Mouse (Mus musculus) forebrain, postnatal 0 days (tissue): ENCODE results near the gene Sumo2. TPM values are rescaled to one million over a fixed set of nuclear protein-coding genes. Genes with fewer than 3 reads are reported as not detected.
A peak's percentile ranks its signal among the peaks of the same experiment; 100 is the strongest.

Experiments used
- ATAC-seq: fragments of 200-750 bp; cut with Nextera tagmentation; 2 replicates; pipeline ENCODE4 v1.8.0; 2017; ENCODE audit warnings: mild to moderate bottlenecking, moderate library complexity
- DNase-seq: peaks from one replicate; pipeline ENCODE4 v3.0.0-alpha.2; 2015
- H3K27ac ChIP-seq: fragments of 300-500 bp; sonication (generic); 2 replicates; pipeline ENCODE4 v1.5.1; 2014; ENCODE audit warnings: low read depth, mild to moderate bottlenecking, antibody characterized with exemption, low read length, moderate library complexity, mixed read lengths
- H3K27me3 ChIP-seq: fragments of 300-500 bp; sonication (generic); 2 replicates; pipeline ENCODE4 v1.6.1; 2014; ENCODE audit warnings: mild to moderate bottlenecking, low read length, mixed read lengths; ENCODE audit not compliant: insufficient read depth
- H3K36me3 ChIP-seq: fragments of 300-500 bp; sonication (generic); 2 replicates; pipeline ENCODE4 v1.6.1; 2014; ENCODE audit warnings: mild to moderate bottlenecking, moderate library complexity; ENCODE audit not compliant: insufficient read depth
- H3K4me1 ChIP-seq: fragments of 300-500 bp; sonication (generic); 2 replicates; pipeline ENCODE4 v1.6.1; 2014; ENCODE audit warnings: antibody characterized with exemption; ENCODE audit not compliant: insufficient read depth
- H3K4me2 ChIP-seq: fragments of 300-500 bp; sonication (generic); 2 replicates; pipeline ENCODE4 v1.6.1; 2014; ENCODE audit warnings: low read depth, mild to moderate bottlenecking, moderate library complexity
- H3K4me3 ChIP-seq: fragments of 300-500 bp; sonication (generic); 2 replicates; pipeline ENCODE4 v1.5.1; 2014; ENCODE audit warnings: low read depth, low read length, mixed read lengths
- H3K9ac ChIP-seq: fragments of 300-500 bp; sonication (generic); 2 replicates; pipeline ENCODE4 v1.6.1; 2014; ENCODE audit warnings: mild to moderate bottlenecking
- H3K9me3 ChIP-seq: fragments of 300-500 bp; sonication (generic); 2 replicates; pipeline ENCODE4 v1.6.1; 2016; ENCODE audit warnings: low read length
- CTCF ChIP-seq: sonication (generic); IDR thresholded peaks from 2 replicates; pipeline ENCODE4 v1.5.1; 2016; ENCODE audit warnings: antibody characterized with exemption, control low read depth, low read depth
- WGBS: fragments of 180-500 bp; shearing (Covaris S2); extraction: QIAGEN DNeasy Blood & Tissue Kit; methylation state at CpG from one replicate; pipeline ENCODE4 v1.1.7; 2014; 5-methylcytosine and 5-hydroxymethylcytosine counted together
- polyA plus RNA-seq: library from polyadenylated mRNA; unstranded; fragments of >200 nt; fragmentation: Nextera tagmentation; extraction: Ambion mirVana; gene quantifications from 2 replicates; pipeline ENCODE4 v1.2.1, GENCODE M21; 2015
- total RNA-seq: library from RNA; depleted of rRNA; stranded (reverse); fragments of >200 nt; gene quantifications from 2 replicates; pipeline ENCODE4 v1.2.3, GENCODE M21; 2014; rRNA removed

Gene Sumo2
- total RNA-seq (795 and 821 TPM in 2 replicates), polyA plus RNA-seq (1,185 and 1,251 TPM in 2 replicates)

DNA sequence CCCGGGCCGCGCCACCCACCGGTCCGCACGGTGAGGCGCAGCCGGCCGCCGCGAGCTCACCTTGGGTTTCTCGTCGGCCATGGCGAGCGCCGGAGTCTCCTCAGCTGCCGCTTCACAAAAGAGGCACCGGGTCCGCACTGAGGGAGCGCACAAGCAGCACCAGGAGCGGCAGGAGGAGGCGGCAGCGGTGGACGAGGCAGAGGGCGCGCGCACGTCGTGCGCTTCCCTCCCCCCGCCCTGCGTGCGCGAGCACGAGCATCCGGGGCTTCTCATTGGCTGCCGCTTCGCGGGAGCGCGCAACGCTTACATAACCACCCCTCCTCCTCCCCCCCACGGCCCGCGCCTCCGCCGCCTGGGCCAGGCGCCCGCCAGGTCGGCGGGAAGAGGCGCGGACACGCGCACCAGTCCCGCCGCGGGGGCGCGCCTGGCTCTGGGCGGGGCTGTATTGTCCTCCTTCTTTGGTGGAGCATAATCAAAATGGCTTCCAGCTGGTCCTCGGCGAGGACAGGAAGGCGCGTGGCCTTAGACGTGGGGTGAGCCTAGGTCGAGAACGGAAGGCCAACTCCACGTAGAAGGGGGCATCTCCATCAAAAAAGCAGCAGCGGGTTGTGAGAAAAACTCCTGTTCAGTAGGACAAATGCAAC lies at the start of gene Sumo2:
Gene Sumo2 (minus strand): TSS at position 239 of the 644 bp plus-strand sequence.
- no peaks in the 10 kb centered on the region for H3K9me3 ChIP-seq
- ATAC-seq (peak; percentile 89), DNase-seq (peak; percentile 99)
- H3K4me1 ChIP-seq: peaks cover 7% of the 10 kb centered on the region
- peak; percentile 21; the same call in 1 of the 2 replicates for TF ChIP-seq CTCF
- peak within 1 kb of the TSS; percentile 96 for H3K9ac ChIP-seq
- peak within 1 kb of the TSS; percentile 100 for H3K27ac ChIP-seq
- H3K4me2 ChIP-seq: peak within 1 kb of the TSS; percentile 68
- H3K27me3 ChIP-seq: no peaks in the 10 kb centered on the region
- H3K4me3 ChIP-seq: peak within 1 kb of the TSS; percentile 93
- WGBS: 4% methylated on average over 51 of the region's 70 CpGs
- H3K36me3 ChIP-seq: peaks cover 16% of the 10 kb centered on the region; the same call in 1 of the 2 replicates

DNA sequence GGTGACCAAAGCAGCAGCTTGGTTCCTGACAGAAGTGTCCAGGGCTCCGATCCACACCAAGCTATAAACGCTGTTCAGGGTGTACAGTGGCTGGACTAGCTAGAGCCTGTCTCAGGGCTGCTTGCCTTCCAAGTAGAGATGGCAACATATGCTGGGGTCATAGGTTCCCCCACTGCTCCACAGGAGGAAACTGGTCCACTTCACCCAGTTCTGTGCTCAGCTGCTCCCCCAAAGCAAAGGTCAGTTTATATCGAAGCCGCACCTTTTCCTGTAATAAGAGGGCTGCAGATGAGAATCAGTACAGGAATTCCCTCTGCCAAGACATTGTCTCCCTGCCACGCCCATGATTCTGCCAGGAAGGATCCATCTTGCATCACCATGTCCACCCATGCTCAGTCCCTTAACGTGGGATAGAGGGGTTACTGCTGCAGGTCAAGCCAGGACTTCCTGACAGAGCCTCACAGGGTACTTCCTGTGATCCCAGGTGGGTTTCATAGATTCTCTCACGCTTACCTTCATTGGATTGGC lies 49.6 kb upstream of the Sumo2 start:
- H3K9me3 ChIP-seq: no peaks in the 10 kb centered on the region
- H3K27me3 ChIP-seq: no peaks in the 10 kb centered on the region
- H3K4me3 ChIP-seq: no peak overlapping the region
- WGBS: 90% methylated on average over 7 of the region's 7 CpGs
- ATAC-seq (no peak), DNase-seq (no peak)
- TF ChIP-seq CTCF: no peak
- H3K36me3 ChIP-seq: peaks cover 94% of the 10 kb centered on the region
- H3K9ac ChIP-seq: no peak overlapping the region
- H3K27ac ChIP-seq: no peak overlapping the region
- no peaks in the 10 kb centered on the region for H3K4me1 ChIP-seq
- no peak overlapping the region for H3K4me2 ChIP-seq

DNA sequence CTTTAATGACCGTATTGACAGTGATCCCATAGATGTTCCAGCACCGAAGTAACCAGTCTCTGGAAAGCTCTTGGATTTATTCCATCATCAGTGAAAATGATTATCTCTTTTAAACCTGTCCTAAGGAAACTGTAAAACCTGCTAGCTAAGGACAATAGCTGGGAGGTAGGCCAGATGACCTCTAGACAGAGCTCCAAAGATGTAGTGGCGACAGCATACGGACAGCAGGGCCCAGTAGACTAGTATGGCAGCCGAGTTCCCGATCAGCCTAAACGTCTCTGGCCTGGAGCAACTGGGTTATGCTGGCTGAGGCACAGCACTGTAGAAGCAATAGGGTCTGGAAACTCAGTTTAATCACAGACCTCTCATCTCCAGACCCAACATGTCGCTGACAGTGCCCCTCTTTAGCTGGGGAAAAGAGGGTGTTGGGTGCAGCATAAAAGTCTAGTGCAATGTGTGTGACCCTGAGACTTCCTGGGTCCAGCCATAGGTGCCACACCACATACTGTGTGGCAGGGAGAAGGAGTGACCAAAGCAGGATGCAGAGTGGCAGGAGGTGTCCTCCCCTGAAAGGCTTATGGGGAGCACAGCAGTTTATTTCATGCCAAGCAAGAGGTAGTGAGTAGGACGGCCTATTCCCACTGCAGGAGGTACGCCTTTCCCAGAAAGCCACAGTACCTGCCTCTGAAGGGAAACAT lies 48.4 kb upstream of the Sumo2 start:
- WGBS: 85% methylated on average over 10 of the region's 10 CpGs
- no peaks in the 10 kb centered on the region for H3K9me3 ChIP-seq
- ATAC-seq: no peak

DNA sequence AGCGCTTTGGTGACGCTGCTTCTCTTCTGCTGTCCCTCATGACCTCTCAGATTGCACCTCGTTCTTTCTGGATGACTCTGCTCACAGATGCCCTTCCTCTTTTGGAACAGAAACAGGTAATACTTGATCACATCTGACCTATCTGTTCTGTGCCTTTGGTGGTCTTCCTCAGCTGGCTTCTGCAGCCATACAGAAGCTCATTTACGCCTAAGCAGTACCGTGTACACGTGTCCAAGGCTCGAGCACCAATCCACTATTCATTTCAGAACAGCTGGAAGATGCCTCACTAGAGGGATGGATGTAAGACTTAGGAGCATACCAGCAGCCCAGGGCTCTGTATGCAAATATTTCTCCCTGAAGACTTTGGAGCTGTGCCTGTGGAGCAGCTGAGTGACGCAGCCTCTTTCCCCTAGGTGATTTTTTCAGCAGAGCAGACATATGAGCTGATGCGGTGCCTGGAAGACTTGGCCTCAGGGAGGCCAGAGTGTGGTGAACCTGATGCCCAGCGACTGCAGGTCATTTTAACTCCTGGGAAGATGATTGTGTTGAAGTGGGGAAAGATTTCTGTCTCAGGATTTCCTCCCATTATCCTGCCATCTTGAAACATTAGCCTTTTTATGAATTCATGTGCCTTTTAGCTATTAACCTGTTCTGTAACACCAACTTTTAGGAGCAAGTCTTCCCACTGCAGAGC lies 47.0 kb upstream of the Sumo2 start:
- DNase-seq: no peak
- Histone ChIP-seq H3K27ac (no peak overlapping the region), H3K9ac (no peak overlapping the region), H3K9me3 (no peaks in the 10 kb centered on the region), H3K4me1 (no peaks in the 10 kb centered on the region), H3K4me2 (no peak overlapping the region), H3K36me3 (peaks cover 93% of the 10 kb centered on the region), H3K4me3 (no peak overlapping the region), H3K27me3 (no peaks in the 10 kb centered on the region)
- WGBS: 82% methylated on average over 10 of the region's 10 CpGs
- TF ChIP-seq CTCF: no peak
- ATAC-seq: 0 out of 2 replicates have a peak, but pooled peaks have one; percentile 17

More for the DNA sequence above, 48.4 kb upstream of the Sumo2 start:
- no peak overlapping the region for H3K4me2 ChIP-seq
- peaks cover 92% of the 10 kb centered on the region for H3K36me3 ChIP-seq
- no peaks in the 10 kb centered on the region for H3K27me3 ChIP-seq
- H3K9ac ChIP-seq: no peak overlapping the region
- no peak for DNase-seq
- H3K27ac ChIP-seq: no peak overlapping the region
- H3K4me3 ChIP-seq: no peak overlapping the region
- TF ChIP-seq CTCF: no peak
- no peaks in the 10 kb centered on the region for H3K4me1 ChIP-seq

DNA sequence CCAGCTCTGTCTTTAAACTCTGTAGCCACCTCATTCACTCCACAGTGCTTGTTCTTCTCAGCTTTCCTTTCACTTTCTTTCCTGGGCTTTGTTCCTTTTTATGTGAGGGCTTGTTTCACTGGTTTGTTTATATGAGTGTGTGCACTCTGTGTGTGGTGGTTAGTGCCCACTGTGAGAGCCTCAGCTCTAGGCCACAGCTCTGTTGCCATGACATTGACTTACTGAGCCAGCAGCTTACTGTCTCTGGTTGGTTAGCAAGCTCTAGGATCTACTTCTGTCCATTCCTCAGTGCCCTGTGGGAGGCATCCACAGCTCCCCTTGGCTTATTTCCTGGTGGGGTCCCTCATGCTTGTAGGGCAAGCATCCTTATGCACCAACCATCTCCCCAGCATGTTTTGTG lies 43.0 kb upstream of the Sumo2 start:
- no peaks in the 10 kb centered on the region for H3K9me3 ChIP-seq
- DNase-seq: no peak
- no peak overlapping the region for H3K4me2 ChIP-seq
- H3K9ac ChIP-seq: no peak overlapping the region
- H3K4me1 ChIP-seq: no peaks in the 10 kb centered on the region
- no peak for TF ChIP-seq CTCF
- no peak for ATAC-seq
- H3K36me3 ChIP-seq: peaks cover 60% of the 10 kb centered on the region
- no peak overlapping the region for H3K27ac ChIP-seq
- H3K4me3 ChIP-seq: no peak overlapping the region
- no peaks in the 10 kb centered on the region for H3K27me3 ChIP-seq

DNA sequence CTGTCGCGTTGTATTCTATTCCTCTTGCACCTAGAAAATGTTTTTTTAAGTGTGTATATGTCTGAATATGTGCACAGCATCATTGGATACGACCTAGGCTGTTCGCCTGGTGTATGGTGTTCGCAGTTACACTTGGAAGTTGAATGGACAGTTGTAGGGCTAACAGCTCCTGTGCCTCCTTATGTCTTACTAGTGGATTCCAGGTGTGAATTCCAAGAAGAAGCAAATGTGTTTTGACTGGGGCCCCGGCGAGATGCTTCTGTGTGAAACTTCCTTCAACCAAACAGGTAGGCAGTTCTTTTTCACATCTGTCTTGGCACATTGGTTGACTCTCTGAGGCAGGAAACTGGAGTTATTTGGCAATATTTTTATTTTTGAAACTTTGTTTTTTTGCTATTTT lies 28.9 kb upstream of the Sumo2 start:
- peak overlapping the region; percentile 69 for H3K9ac ChIP-seq
- peak overlapping the region; percentile 63 for H3K4me2 ChIP-seq
- ATAC-seq (no peak), DNase-seq (no peak)
- 0 out of 2 replicates have a peak, but pooled peaks cover 7% of the 10 kb centered on the region for H3K4me1 ChIP-seq
- peaks cover 30% of the 10 kb centered on the region for H3K36me3 ChIP-seq
- no peak for TF ChIP-seq CTCF
- WGBS: 21% methylated on average over 7 of the region's 7 CpGs
- no peak overlapping the region for H3K27ac ChIP-seq
- H3K27me3 ChIP-seq: no peaks in the 10 kb centered on the region
- H3K4me3 ChIP-seq: peak overlapping the region; percentile 73
- no peaks in the 10 kb centered on the region for H3K9me3 ChIP-seq
